Mouse (Mus musculus): ENCODE measurements around the gene Hpn. TPM values are rescaled to one million over a fixed set of nuclear protein-coding genes. Genes with fewer than 3 reads are reported as not detected.

Gene Hpn
- polyA plus RNA-seq, 1 experiment: 1.00 TPM

- DNase-seq (ENCODE audit: low read depth): peak; percentile 48
- TF ChIP-seq CTCF (IDR thresholded peaks at IDR 0.05; ENCODE audit: borderline replicate concordance, extremely low read depth, insufficient read depth, insufficient read length): 0 out of 2 replicates have a peak, but pooled peaks have one; percentile 3
- no peak for TF ChIP-seq POLR2A (IDR thresholded peaks at IDR 0.05; ENCODE audit: borderline replicate concordance, extremely low read depth, insufficient read depth, insufficient read length, poor library complexity, severe bottlenecking)
Measured at GRCm38 (mm10) chr7:31052636-31053434, 62.3 kb downstream of the Hpn start.

- TF ChIP-seq CTCF (IDR thresholded peaks at IDR 0.05; ENCODE audit: borderline replicate concordance, extremely low read depth, insufficient read depth, insufficient read length) (no peak), POLR2A (IDR thresholded peaks at IDR 0.05; ENCODE audit: borderline replicate concordance, extremely low read depth, insufficient read depth, insufficient read length, poor library complexity, severe bottlenecking) (no peak)
- no peak for DNase-seq (ENCODE audit: low read depth)
Measured at GRCm38 (mm10) chr7:31052251-31052635, 62.8 kb downstream of the Hpn start.

- TF ChIP-seq CTCF (IDR thresholded peaks at IDR 0.05; ENCODE audit: borderline replicate concordance, extremely low read depth, insufficient read depth, insufficient read length): no peak
- peak; percentile 35 for DNase-seq (ENCODE audit: low read depth)
Measured at GRCm38 (mm10) chr7:31051321-31052021, 63.6 kb downstream of the Hpn start, which contains the start of gene Fxyd7. Gene Fxyd7, minus strand, starts transcription at chr7:31051467.

GRCm38 (mm10) chr7:31050921-31051320, 64.2 kb downstream of the Hpn start:
- TF ChIP-seq POLR2A (IDR thresholded peaks at IDR 0.05; ENCODE audit: borderline replicate concordance, extremely low read depth, insufficient read depth, insufficient read length, poor library complexity, severe bottlenecking) (no peak), CTCF (IDR thresholded peaks at IDR 0.05; ENCODE audit: borderline replicate concordance, extremely low read depth, insufficient read depth, insufficient read length) (no peak)
- peak; percentile 61 for DNase-seq (ENCODE audit: low read depth)

- TF ChIP-seq CTCF (IDR thresholded peaks at IDR 0.05; ENCODE audit: borderline replicate concordance, extremely low read depth, insufficient read depth, insufficient read length): no peak
- no peak for TF ChIP-seq POLR2A (IDR thresholded peaks at IDR 0.05; ENCODE audit: borderline replicate concordance, extremely low read depth, insufficient read depth, insufficient read length, poor library complexity, severe bottlenecking)
- DNase-seq (ENCODE audit: low read depth): no peak
Measured at GRCm38 (mm10) chr7:31050487-31050886, 64.6 kb downstream of the Hpn start.

GRCm38 (mm10) chr7:31049846-31050281, 65.2 kb downstream of the Hpn start:
- TF ChIP-seq POLR2A (IDR thresholded peaks at IDR 0.05; ENCODE audit: borderline replicate concordance, extremely low read depth, insufficient read depth, insufficient read length, poor library complexity, severe bottlenecking) (no peak), CTCF (IDR thresholded peaks at IDR 0.05; ENCODE audit: borderline replicate concordance, extremely low read depth, insufficient read depth, insufficient read length) (no peak)
- peak; percentile 72 for DNase-seq (ENCODE audit: low read depth)

GRCm38 (mm10) chr7:31049135-31049845, 65.8 kb downstream of the Hpn start:
- DNase-seq (ENCODE audit: low read depth): peak; percentile 71

More at GRCm38 (mm10) chr7:31049135-31049845, 65.8 kb downstream of the Hpn start:
- no peak for TF ChIP-seq POLR2A (IDR thresholded peaks at IDR 0.05; ENCODE audit: borderline replicate concordance, extremely low read depth, insufficient read depth, insufficient read length, poor library complexity, severe bottlenecking)
- TF ChIP-seq CTCF (IDR thresholded peaks at IDR 0.05; ENCODE audit: borderline replicate concordance, extremely low read depth, insufficient read depth, insufficient read length): no peak; the same call in 1 of the 2 replicates

Other genes starting within 250 kb of the Hpn start
- gene Cd22, start 234.9 kb downstream of the Hpn start, polyA plus RNA-seq (2012; rRNA removed): 0.05 TPM in 1 of 2 replicates, not detected in the other
- gene Mag, start 200.4 kb downstream of the Hpn start, polyA plus RNA-seq (2012; rRNA removed): 2.1 and 2.2 TPM in 2 replicates
- not detected in 2 replicates for gene Hamp2, start 190.6 kb downstream of the Hpn start, polyA plus RNA-seq (2012; rRNA removed)
- gene Hamp, start 171.3 kb downstream of the Hpn start, polyA plus RNA-seq (2012; rRNA removed): not detected in 2 replicates
- gene Usf2, start 158.5 kb downstream of the Hpn start, polyA plus RNA-seq (2012; rRNA removed): 165 and 170 TPM in 2 replicates
- 19.8 TPM in 2 replicates for gene Lsr, start 141.8 kb downstream of the Hpn start, polyA plus RNA-seq (2012; rRNA removed)
- 0.37 and 0.42 TPM in 2 replicates for gene Fam187b, start 141.5 kb downstream of the Hpn start, polyA plus RNA-seq (2012; rRNA removed)
- 10.3 and 12.5 TPM in 2 replicates for gene Fxyd5, start 72.8 kb downstream of the Hpn start, polyA plus RNA-seq (2012; rRNA removed)
- gene Fxyd7, start 63.8 kb downstream of the Hpn start, polyA plus RNA-seq (2012; rRNA removed): 51.6 and 74.4 TPM in 2 replicates
- gene Fxyd1, start 58.1 kb downstream of the Hpn start, polyA plus RNA-seq (2012; rRNA removed): 8.5 and 12.6 TPM in 2 replicates
- gene Lgi4, start 55.9 kb downstream of the Hpn start, polyA plus RNA-seq (2012; rRNA removed): 0.74 and 0.79 TPM in 2 replicates
- gene Fxyd3, start 38.6 kb downstream of the Hpn start, polyA plus RNA-seq (2012; rRNA removed): 1.9 TPM in 2 replicates
- gene Scn1b, start 11.7 kb upstream of the Hpn start, polyA plus RNA-seq (2012; rRNA removed): 11.2 and 12.9 TPM in 2 replicates
- 404 and 573 TPM in 2 replicates for gene Gramd1a, start 40.6 kb upstream of the Hpn start, polyA plus RNA-seq (2012; rRNA removed)
- not detected in 2 replicates for gene Scgb2b2, start 175.2 kb upstream of the Hpn start, polyA plus RNA-seq (2012; rRNA removed)
- not detected in 2 replicates for gene Scgb1b2, start 176.5 kb upstream of the Hpn start, polyA plus RNA-seq (2012; rRNA removed)
- not detected in 2 replicates for gene Scgb2b3, start 246.8 kb upstream of the Hpn start, polyA plus RNA-seq (2012; rRNA removed)

Measured in brain, embryonic 14.5 days (tissue).